Mouse (Mus musculus): ENCODE results near the gene Vta1. TPM values are rescaled to one million over a fixed set of nuclear protein-coding genes. Genes with fewer than 3 reads are reported as not detected.

Vta1 gene
- 10 to 100 TPM; 27.2 to 65.3 (median 44.7) TPM for total RNA-seq (2018; cell fraction: chromatin; rRNA removed)
- 10 to 100 TPM; 44.5 to 79.5 (median 57.9) TPM for total RNA-seq (2018; cell fraction: cytosol; rRNA removed)
- total RNA-seq (2018; cell fraction: nucleus; rRNA removed): 10 to 100 TPM; 23.5 to 68.5 (median 38.0) TPM
- polyA plus RNA-seq (2018): 51.9 to 116 TPM (median 65.1 TPM) in 3 replicates

GRCm38 (mm10) chr10:14705072-14706066 lies at the start of gene Vta1, which contains the start of gene Nmbr:
Gene Vta1, minus strand, starts transcription at chr10:14705560.
Gene Nmbr, plus strand, starts transcription at chr10:14705591.
- WGBS (ENCODE audit: missing documents): under 1% methylated on average over 47 of the region's 50 CpGs
- H3K79me2 ChIP-seq (ENCODE audit: inconsistent target): peaks cover 50% of the 10 kb centered on the region
- H3K27ac ChIP-seq: peak within 1 kb of the TSS; percentile 49
- peak within 1 kb of the TSS; percentile 82 for H3K4me3 ChIP-seq (ENCODE audit: inconsistent target)
- H3K36me3 ChIP-seq (ENCODE audit: inconsistent target): no peaks in the 10 kb centered on the region

- H3K27ac ChIP-seq: no peak overlapping the region
- H3K4me3 ChIP-seq (ENCODE audit: inconsistent target): no peak overlapping the region
- 12% methylated on average over 2 of the region's 2 CpGs for WGBS (ENCODE audit: missing documents)
- H3K36me3 ChIP-seq (ENCODE audit: inconsistent target): no peaks in the 10 kb centered on the region
- H3K79me2 ChIP-seq (ENCODE audit: inconsistent target): no peaks in the 10 kb centered on the region
These were observed 28.9 kb upstream of the Vta1 start for GRCm38 (mm10) chr10:14734285-14734684.

DNA sequence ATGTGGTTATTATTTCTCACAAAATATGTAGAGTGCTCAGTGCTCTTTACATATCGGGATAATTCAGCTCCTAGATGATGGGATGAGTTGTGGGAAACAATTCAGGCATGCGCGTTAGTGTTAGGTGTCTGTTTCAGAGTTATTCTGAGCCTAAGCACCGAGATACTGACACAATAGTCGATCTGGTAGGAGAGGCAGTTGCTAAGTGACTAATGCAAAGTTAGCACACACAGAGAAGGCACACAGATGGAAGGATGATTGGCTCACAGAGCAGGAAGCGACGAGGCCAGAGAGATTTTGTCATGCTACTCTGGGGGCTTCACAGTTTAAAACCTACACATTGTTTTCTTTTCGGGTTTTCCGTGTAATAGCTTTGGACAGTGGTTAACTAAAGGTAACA lies 20.3 kb upstream of the Vta1 start:
- no peak overlapping the region for H3K27ac ChIP-seq
- no peak overlapping the region for H3K4me3 ChIP-seq (ENCODE audit: inconsistent target)
- no peaks in the 10 kb centered on the region for H3K79me2 ChIP-seq (ENCODE audit: inconsistent target)
- WGBS (ENCODE audit: missing documents): 92% methylated on average over 9 of the region's 9 CpGs
- H3K36me3 ChIP-seq (ENCODE audit: inconsistent target): no peaks in the 10 kb centered on the region

GRCm38 (mm10) chr10:14718114-14718513 lies 12.8 kb upstream of the Vta1 start, which contains the start of gene Gje1:
Gene Gje1, minus strand, starts transcription at chr10:14718214.
- Histone ChIP-seq H3K4me3 (ENCODE audit: inconsistent target) (no peak within 1 kb of the TSS), H3K27ac (no peak within 1 kb of the TSS), H3K79me2 (ENCODE audit: inconsistent target) (no peaks in the 10 kb centered on the region), H3K36me3 (ENCODE audit: inconsistent target) (no peaks in the 10 kb centered on the region)
- WGBS (ENCODE audit: missing documents): 89% methylated on average over 3 of the region's 3 CpGs

GRCm38 (mm10) chr10:14703830-14704420 lies 1.4 kb downstream of the Vta1 start:
- WGBS (ENCODE audit: missing documents): 38% methylated on average over 4 of the region's 4 CpGs
- Histone ChIP-seq H3K36me3 (ENCODE audit: inconsistent target) (no peaks in the 10 kb centered on the region), H3K27ac (no peak overlapping the region), H3K79me2 (ENCODE audit: inconsistent target) (peaks cover 64% of the 10 kb centered on the region), H3K4me3 (ENCODE audit: inconsistent target) (peak overlapping the region; percentile 82)

DNA sequence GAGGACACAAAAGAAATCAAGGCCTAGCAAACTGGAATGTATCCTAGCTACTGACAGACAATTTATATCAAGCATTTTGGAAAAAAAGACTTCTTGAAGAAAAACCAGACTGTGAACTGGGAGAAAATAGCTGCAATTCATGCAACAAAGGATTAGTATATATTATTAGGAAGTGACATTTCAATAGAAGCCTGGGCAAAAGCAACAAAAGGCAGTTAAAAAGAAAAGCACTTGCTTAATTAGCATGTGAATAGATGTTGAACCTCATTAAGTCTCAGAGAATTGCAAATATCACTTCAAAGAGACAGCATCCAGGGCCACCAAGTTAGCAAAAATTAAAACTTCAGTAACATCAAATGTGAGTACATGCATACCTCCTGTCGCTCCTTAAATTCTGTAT lies 2.1 kb downstream of the Vta1 start:
- H3K79me2 ChIP-seq (ENCODE audit: inconsistent target): peaks cover 71% of the 10 kb centered on the region
- H3K27ac ChIP-seq: no peak overlapping the region
- WGBS (ENCODE audit: missing documents): 93% methylated on average over 1 of the region's 1 CpGs
- no peaks in the 10 kb centered on the region for H3K36me3 ChIP-seq (ENCODE audit: inconsistent target)
- no peak overlapping the region for H3K4me3 ChIP-seq (ENCODE audit: inconsistent target)

DNA sequence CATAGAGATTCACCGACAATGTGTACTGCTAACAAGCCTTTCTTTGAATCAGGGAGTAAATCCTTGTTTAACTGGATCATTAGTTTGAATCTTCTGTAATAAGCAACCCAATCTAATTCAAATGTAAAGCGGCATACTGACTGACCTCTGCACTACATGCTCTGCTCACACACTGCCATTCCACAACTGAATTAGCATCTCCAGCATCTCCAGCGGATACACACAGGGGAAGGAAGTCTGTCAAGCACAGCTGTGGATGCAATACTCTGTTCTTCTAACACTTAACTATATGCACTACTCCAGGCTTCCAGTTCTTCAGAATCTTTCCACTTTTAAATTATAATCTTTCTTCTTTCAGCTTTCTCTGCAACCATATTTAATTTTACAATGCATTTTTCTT lies 15.0 kb downstream of the Vta1 start:
- H3K79me2 ChIP-seq (ENCODE audit: inconsistent target): peaks cover 91% of the 10 kb centered on the region
- peaks cover 20% of the 10 kb centered on the region for H3K36me3 ChIP-seq (ENCODE audit: inconsistent target)
- no peak overlapping the region for H3K4me3 ChIP-seq (ENCODE audit: inconsistent target)
- no peak overlapping the region for H3K27ac ChIP-seq
- 94% methylated on average over 3 of the region's 3 CpGs for WGBS (ENCODE audit: missing documents)

DNA sequence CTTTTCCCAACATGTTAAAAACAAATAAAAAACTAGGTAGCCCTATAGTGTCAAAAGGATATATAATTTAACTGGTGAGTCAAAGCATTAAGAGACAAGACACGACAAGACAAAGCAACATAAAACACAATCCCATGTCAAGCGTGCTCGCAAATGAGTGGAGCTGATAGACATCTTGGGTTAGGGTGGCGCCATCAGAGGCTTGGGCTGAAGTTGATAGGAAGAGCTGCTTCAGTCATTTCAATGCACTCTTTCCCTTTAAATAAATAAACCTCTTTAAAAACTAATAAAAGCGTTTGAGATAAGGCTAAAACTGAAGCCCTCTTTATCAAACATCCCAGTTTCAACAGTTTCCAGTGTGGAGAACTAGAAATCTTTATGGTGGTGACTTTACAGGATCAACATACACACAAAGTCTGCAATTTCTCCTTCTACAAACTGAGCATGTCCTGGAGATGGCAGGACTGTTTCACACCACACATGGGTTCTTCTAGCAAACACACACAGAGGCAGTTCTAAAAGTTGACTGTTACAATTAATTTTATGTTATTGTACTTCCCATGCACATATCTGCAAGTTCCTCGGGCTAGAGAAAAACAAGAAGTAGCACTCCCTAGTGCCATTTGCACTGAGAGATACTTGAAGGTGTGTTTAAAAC lies 16.4 kb downstream of the Vta1 start:
- Histone ChIP-seq H3K4me3 (ENCODE audit: inconsistent target) (no peak overlapping the region), H3K27ac (no peak overlapping the region), H3K79me2 (ENCODE audit: inconsistent target) (peaks cover 76% of the 10 kb centered on the region), H3K36me3 (ENCODE audit: inconsistent target) (peaks cover 25% of the 10 kb centered on the region)
- WGBS (ENCODE audit: missing documents): 88% methylated on average over 6 of the region's 6 CpGs

DNA sequence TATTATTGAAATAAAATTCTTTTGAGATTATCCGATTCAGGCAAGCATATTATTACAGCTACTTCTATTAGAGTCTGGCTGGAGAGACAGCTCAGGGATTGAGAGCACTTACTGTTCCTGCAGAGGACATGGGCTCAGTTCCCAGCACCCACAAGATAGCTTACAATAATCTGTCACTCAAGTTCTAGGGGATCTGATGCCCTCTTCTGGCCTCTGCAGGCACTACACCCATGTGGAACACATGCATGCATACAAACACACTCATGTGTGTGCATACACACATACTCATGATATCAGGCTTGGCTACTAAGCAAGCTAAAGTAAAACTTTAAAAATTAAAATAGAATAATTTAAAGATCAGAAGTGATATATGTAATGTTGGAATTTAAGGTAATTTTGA lies 19.7 kb downstream of the Vta1 start:
- Histone ChIP-seq H3K4me3 (ENCODE audit: inconsistent target) (no peak overlapping the region), H3K79me2 (ENCODE audit: inconsistent target) (peaks cover 44% of the 10 kb centered on the region), H3K36me3 (ENCODE audit: inconsistent target) (peaks cover 26% of the 10 kb centered on the region), H3K27ac (no peak overlapping the region)
- 100% methylated on average over 1 of the region's 1 CpGs for WGBS (ENCODE audit: missing documents)

DNA sequence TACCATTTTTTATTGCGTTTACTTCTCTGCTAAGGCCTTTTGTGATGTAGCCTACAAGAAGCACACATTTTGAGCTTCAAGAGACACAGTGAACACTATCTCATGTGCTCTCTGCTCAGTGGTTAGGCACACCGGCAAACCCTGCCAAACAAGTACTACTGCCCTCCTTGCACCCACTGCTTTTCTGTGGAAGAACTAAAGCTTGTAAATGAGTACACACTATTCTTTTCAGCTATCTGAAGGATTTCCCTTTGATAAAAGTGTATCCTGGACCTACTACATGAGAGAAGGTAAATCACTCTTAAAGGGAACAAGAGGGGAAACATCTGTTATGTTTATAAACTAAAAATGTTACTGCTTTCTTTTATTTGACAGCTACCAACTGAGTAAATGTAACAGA lies 39.2 kb downstream of the Vta1 start:
- Histone ChIP-seq H3K27ac (no peak overlapping the region), H3K79me2 (ENCODE audit: inconsistent target) (no peaks in the 10 kb centered on the region), H3K36me3 (ENCODE audit: inconsistent target) (peaks cover 33% of the 10 kb centered on the region), H3K4me3 (ENCODE audit: inconsistent target) (no peak overlapping the region)
- 100% methylated on average over 2 of the region's 2 CpGs for WGBS (ENCODE audit: missing documents)

- H3K79me2 ChIP-seq (ENCODE audit: inconsistent target): no peaks in the 10 kb centered on the region
- 96% methylated on average over 2 of the region's 2 CpGs for WGBS (ENCODE audit: missing documents)
- H3K36me3 ChIP-seq (ENCODE audit: inconsistent target): peaks cover 26% of the 10 kb centered on the region
- no peak overlapping the region for H3K27ac ChIP-seq
- H3K4me3 ChIP-seq (ENCODE audit: inconsistent target): no peak overlapping the region
These were observed 44.5 kb downstream of the Vta1 start for GRCm38 (mm10) chr10:14660875-14661274.

DNA sequence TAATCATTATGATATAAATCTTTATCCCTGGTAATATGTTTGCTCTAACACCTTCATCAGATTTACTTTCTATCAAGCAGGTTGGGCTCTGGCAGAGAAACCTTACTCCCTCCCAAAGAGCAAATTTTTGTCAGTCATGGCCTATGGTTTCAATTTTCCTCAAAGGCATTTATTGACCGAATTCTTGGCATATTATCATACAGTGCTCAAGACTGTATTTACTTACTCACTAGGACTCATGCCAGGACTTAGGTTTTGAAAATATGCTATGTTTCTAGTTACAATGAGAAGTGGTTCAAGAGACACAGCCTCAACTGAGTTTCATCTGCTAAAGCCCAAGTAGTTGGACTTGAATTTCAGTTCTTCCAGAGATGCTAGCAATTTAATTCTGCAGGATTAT lies 65.7 kb downstream of the Vta1 start:
- Histone ChIP-seq H3K36me3 (ENCODE audit: inconsistent target) (no peaks in the 10 kb centered on the region), H3K27ac (no peak overlapping the region), H3K79me2 (ENCODE audit: inconsistent target) (no peaks in the 10 kb centered on the region), H3K4me3 (ENCODE audit: inconsistent target) (no peak overlapping the region)
- WGBS (ENCODE audit: missing documents): 89% methylated on average over 1 of the region's 1 CpGs

- no peaks in the 10 kb centered on the region for H3K79me2 ChIP-seq (ENCODE audit: inconsistent target)
- no peak overlapping the region for H3K4me3 ChIP-seq (ENCODE audit: inconsistent target)
These were observed 66.3 kb downstream of the Vta1 start for GRCm38 (mm10) chr10:14639043-14639442.

GRCm38 (mm10) chr10:14625706-14626105 lies 79.7 kb downstream of the Vta1 start:
- 100% methylated on average over 1 of the region's 1 CpGs for WGBS (ENCODE audit: missing documents)
- Histone ChIP-seq H3K4me3 (ENCODE audit: inconsistent target) (no peak overlapping the region), H3K27ac (no peak overlapping the region), H3K36me3 (ENCODE audit: inconsistent target) (no peaks in the 10 kb centered on the region), H3K79me2 (ENCODE audit: inconsistent target) (no peaks in the 10 kb centered on the region)

More at GRCm38 (mm10) chr10:14639043-14639442, 66.3 kb downstream of the Vta1 start:
- no peak overlapping the region for H3K27ac ChIP-seq
- no peaks in the 10 kb centered on the region for H3K36me3 ChIP-seq (ENCODE audit: inconsistent target)
- WGBS (ENCODE audit: missing documents): 61% methylated on average over 4 of the region's 4 CpGs
